Mouse (Mus musculus) heart, adult 18-20 months (tissue): ENCODE data around the gene Irak2. TPM values are rescaled to one million over a fixed set of nuclear protein-coding genes. Genes with fewer than 3 reads are reported as not detected.

ENCODE experiments used
- DNase-seq, 2 experiments: peaks; one replicate each; pipeline ENCODE4 v3.0.0; 2021 to 2022; ENCODE audit warnings: mixed read lengths in 1 of 2
- total RNA-seq, 2 experiments: library from RNA; stranded (reverse); gene quantifications; 2 replicates each; pipeline ENCODE4 v1.2.3; 2021

Irak2 gene
- total RNA-seq, 2 experiments from 2014 or later = 14.2 to 17.8 TPM

DNA sequence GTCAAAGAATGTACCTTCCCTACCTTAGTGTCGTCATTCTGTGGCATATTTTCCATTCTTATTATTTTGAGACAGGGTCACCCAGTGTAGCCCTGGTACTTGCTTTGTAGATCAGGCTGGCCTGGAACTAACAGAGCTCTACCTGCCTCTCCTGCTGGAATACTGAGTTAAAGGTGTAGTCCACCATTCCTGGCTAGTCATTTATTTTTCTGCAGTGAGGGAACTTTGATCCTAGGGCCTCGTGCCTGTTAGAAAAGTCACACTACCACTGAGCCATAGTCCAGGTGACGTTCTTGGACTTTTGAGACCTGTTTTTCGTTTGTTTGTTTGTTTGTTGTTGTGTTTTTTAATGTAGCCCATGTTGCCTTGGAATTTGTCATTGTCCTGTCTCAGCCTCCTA lies 934 bp downstream of the Irak2 start:
- DNase-seq = no peak

DNA sequence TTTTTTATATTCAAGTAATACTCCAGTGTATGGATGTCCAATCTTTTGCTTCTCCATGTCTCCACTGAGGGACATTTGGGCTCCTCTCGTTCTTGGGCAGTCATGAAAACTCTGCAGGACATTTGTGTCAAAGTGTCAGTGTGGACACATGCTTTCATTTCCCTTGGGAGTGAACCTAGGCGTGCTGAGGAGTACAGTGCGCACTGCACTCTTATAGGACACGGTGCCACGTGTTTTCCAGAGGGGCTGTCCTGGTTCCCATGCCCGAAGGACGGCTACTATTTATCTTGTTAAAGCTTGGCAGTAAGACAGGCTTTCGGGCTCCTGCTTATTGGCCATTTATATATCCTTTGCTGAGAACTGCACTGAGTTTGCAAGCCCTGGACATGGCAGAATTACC lies 4.3 kb downstream of the Irak2 start:
- DNase-seq = no peak

DNA sequence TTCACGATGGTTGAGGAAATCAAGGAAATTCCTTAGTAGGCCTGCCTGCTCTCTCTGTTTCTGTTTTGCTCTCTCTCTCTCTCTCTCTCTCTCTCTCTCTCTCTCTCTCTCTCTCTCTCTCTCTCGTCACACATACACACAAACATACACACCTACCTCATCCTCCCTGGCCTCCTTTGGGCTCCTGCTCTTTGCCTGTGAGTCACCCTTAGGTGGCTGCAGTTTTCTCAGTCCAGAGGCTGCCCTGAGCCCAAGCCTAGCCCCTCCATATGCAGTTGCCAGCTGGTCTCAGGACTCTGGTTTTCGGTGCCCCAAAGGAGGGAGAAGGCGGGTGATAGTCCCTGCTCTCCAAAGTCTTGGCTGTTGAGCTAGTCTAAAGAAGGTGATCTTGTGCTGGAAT lies 4.8 kb downstream of the Irak2 start:
- DNase-seq = no peak

DNA sequence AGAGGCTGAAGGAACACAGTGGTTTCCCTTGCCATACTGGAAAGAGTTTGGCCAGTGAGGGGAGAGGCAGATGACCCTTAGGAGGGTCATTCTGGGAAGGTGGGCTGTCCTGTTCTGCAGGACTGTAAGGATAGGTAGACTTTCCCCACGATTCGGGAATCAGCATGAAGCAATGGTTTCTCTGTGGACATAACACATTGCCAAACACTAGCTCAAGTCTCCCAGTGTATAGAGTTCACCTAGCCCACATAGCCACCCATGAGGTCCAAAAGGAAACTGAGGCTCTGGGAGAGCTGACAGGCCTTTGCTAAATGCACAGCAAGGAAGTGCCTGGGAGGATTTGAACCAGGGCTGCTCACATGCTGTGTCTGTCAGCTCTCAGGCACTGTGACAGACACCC lies 5.7 kb downstream of the Irak2 start:
- DNase-seq = no peak

DNA sequence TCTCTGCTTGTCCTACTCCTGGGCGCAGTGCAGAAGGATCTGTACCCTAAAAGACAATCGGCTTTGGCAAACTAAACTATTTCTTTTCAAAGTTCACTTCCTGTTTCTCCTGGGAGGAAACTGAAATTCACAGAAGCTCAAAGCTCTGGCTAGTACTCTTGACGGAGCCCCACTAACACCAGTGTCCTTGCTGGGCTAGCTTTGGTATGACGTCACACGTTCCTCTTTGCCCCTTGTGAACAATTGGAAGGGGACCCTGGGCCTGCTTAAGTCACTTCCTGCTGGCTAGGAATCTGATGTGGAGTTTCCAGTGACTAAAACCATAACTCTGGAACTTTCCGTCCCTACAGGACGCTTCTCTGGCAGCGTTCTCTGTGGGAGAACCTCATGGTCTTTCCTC lies 6.5 kb downstream of the Irak2 start:
- peak; percentile 79 to 94 for DNase-seq

DNA sequence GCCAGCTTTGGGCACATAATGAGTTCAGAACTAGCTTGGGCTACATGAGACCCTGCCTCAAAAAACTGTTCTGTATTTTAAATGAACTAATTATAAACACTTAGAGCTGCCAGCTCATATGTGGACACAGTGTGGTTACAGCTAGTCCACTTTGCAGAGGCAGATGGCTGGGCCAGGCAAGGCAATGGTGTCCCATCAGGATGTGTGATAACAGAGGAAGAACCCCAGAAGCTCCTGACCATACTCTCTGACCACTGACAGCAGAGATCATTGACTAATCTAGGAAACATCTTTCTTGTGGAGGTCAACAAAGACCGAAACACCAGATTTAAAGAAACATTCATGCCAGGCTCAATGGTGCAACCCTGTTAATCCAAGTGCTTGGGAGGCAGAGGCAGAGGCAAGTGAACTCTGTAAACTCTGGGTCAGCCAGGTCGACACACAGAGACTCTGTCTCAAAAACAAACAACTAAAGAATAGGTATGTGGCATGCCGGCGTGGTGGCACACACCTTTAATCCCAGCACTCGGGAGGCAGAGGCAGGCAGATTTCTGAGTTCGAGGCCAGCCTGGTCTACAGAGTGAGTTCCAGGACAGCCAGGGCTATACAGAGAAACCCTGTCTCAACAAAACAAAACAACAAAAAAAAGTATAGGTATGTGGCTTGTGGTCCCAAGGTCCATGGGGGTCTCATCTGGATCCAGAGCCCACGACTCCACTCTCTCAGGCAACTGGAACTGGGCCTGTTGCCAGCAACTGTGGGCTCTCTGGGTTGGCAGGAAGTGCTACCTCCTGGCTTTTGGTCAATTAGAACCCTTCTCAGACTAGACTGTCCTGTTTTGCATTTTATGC lies 11.3 kb downstream of the Irak2 start:
- DNase-seq = no peak

DNA sequence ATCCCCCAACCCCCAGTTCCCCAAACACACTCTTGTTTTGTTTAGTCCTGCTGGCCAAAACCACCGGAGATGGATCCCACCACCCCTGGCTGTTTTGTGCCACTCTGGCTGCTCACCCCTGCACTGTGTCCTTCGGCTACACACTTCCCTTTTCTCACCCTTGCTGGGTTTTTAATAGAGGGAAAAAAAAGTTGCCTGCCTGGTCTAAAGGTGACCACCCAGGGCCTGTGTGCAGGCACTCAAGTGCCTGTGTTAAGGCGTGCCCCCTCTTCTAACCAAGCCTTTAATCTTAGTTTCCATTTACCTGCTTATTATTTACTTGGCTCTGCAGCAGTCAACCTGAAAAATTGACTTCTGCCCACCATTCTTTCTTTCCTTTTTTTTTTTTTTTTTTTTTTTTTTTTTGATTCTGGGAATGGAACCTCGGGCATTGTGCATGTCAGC lies 12.0 kb downstream of the Irak2 start:
- no peak for DNase-seq

DNA sequence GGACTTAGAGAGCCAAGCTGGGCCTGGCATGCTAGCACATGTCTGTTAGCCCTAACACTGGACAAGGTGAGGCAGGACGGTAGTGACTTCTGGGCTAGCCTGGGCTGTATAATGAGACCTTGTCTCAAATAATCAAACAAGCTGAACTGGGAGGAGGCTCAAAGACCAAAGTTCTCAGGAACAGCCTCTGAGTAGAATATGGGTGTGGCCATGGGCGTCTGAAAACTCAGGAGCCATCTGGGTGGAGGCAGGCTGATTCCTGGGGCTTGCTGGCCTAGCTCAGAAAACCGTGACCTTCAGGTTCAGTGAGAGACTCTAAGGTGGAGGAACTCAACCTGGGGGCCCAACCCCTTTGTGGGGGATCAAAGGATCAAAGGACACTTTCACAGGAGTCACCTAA lies 13.4 kb downstream of the Irak2 start:
- no peak for DNase-seq

DNA sequence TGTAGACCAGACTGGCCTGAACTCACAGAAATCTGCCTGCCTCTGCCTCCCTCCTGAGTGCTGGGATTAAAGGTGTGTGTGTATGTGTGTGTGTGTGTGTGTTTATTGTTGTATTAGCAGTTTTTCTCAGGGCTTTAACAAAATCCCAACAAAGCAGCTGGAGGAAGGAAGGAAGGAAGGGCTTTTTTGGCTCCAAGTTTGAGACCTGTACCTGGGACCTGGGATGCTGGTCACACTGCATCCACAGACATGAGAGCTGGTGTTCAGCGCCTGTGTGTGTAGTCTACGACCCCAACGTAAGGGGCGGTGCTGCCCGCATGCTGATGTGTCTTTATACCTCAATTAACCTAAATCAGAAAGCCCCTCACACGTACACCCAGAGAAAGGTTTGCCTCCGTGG lies 15.3 kb downstream of the Irak2 start:
- no peak for DNase-seq

DNA sequence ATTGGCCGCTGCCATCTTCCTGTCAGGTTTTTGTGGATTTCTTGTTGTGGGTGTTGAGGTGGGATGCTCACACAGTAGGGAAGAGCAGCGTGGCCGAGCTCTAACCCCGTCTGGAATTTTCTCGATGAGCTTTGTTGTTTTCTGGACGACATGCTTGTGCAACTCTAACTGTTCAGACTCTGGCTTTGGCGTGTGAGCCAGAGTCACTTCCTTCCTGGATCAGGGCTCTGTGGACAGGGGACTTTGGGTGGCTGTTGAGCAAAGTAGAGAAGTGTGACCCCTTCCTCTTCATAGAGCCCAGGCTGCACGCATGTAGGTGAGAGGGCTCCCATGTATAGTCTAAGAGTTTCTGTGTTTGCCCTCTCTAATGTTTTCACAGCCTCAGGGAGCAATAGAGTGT lies 15.8 kb downstream of the Irak2 start:
- peak in 1 of 2 experiments; percentile 63 for DNase-seq

DNA sequence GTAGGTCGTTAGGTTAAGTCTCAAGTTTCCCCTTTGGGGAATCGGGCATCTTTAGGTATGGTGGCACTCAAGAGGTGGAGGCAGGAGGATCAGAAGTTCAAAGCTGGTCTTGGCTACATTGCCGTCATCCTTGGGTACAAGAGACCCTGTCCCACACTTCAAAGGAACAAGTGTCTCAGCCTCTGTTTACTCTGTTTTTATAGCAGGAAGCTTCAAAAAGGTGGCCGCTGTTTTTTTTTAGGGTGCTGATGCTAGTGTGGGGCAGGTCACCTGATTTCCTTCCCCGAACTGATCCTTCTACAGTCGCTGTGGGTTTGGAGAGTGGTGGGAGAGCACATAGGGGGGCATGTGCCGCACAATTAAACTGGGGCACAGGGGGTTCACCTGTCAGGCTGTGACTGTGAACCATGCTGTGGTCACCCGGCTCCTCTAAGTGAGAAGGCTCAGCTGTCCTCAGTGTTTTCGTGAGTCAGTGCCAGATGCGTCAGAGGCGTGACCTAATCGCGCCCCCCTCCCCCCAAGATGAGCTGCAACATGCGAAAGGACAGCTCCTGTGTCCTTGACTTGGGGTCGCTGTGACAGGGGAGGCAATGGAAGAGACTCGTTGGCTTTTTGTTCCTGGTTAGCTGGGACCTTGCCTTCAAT lies 16.6 kb downstream of the Irak2 start:
- DNase-seq = no peak

DNA sequence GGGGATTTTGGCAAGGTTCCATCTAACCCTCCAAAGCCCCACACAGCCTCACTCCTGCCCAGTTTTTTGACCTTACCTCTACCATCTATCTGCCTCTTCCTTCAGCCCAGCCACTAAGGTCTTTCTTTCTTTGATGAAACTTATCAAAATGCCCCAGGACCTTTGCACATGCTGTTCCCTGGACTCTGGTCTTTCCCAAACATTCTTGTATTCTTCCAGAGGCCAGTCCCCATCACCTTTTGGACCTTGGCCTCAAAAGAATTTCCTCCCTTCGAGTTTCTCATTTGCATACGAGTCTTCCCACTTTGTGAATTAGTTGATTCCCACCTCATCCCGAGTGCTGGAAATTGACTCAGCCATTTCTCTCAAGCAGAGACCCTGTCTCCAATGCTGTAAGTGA lies 17.2 kb downstream of the Irak2 start:
- no peak for DNase-seq

DNA sequence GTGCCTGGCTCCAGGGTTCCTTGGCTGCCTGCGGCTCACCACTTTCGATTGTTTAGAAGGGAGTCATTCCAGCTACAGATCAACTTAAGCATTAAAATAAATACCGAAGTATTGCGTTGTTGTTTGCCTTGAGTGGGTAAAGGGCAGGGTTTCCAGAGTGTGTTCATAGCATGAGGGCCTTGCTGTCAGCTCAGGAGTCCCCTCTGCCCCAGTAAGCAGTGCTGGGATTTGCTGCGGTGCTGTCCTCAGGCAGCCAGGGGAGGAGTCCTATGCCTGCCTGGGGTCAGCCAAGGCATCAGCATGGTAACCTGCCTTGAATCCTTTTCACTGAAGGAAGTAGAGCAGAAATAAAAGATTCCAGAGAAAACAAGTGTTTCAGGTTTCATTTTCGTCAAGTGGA lies 18.6 kb downstream of the Irak2 start:
- DNase-seq = no peak

DNA sequence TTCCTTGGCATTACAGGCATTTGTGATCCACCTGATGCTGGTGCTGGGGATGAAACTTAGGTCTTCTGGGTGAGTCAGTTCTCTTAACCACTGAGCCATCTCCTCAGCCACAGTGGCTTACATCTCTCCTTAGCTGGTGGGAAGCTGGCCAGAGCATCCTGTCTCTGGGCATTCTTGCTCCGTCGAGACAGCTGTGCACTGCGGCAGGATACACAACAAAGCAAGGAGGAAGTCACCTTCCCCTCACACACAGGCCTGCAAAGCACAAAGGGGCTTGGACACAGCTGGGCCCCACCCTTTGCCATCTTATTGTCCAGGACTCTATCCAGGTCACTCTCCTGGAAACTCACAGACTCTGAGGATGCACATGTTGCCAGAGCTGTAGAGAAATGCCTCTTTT lies 20.0 kb downstream of the Irak2 start:
- peak in 1 of 2 experiments; percentile 68 for DNase-seq

DNA sequence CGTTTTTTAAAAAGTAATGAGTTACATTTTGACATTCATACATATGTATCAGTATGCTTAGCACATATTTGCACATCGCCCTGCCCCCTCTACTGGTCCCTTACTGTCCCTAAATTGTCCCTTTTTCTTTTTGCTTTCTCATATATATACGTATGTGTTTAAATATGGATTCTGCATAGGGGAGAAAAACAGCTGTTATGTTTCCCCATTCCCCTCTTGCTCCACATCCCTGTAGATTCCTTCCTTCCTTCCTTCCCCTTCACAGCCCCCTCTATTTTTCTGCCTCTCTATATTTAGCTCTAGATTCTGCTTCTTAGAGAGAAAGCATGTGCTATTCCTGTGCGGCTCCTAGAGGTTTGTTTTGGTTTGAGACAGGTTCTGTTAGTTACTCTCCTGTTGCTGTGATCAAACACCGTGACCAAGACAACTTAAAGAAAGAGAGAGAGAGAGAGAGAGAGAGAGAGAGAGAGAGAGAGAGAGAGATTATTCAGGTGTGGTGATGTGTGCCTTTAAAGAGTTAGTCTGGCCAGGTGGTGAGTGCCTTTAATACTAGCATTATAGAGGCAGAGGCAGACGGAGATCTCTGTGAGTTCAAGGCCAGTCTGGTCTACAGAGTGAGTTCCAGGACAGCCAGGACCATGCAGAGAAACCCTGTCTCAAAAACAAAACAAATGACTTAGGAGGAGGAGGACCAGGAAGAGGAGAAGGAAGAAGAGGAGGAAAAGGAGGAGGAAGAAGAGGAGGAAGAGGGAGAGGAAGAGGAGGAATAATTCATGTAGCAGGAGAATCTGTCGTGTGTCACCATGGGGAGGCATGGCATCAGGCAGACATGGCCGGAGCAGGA lies 21.6 kb downstream of the Irak2 start:
- no peak for DNase-seq

DNA sequence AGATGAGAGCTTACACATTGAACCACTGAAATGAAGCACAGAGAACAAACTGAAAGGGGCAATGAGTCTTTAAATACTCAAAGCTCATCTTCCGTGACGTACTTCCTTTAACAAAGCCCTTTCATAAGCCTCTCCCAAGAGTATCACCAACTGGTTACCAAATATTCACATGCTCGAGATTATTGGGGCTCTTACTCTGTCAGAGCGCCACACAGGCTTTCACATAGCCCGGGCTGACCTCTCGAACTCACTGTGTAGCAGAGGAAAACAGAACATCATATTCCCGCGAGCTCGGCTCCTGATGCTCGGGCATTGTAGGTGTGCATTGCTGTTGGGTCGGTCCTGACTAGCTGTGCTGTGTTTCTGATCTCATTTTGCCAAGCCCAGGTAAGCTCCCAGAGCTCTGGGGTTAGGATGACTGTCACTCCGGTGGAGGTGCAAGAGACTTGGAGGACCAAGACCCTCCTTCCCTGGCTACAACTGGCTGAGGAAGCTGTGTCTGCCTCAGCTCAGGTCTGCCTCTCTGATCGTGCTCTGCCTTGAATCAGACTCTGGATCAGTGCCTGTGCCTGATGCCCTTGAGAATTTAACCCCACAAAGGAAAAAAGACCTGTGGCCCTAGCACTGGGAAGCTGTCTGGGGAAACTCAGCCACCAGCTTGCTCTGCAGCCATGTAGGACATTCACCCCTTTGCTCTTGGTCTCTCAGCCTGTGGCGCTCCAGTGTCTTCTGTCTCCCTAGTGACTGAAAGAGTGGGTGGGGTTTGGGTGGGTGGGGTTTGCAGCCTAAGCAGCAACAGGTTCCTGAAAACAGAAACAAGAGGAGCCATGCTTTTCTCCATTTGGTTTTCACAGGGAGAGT lies 22.5 kb downstream of the Irak2 start:
- no peak for DNase-seq

DNA sequence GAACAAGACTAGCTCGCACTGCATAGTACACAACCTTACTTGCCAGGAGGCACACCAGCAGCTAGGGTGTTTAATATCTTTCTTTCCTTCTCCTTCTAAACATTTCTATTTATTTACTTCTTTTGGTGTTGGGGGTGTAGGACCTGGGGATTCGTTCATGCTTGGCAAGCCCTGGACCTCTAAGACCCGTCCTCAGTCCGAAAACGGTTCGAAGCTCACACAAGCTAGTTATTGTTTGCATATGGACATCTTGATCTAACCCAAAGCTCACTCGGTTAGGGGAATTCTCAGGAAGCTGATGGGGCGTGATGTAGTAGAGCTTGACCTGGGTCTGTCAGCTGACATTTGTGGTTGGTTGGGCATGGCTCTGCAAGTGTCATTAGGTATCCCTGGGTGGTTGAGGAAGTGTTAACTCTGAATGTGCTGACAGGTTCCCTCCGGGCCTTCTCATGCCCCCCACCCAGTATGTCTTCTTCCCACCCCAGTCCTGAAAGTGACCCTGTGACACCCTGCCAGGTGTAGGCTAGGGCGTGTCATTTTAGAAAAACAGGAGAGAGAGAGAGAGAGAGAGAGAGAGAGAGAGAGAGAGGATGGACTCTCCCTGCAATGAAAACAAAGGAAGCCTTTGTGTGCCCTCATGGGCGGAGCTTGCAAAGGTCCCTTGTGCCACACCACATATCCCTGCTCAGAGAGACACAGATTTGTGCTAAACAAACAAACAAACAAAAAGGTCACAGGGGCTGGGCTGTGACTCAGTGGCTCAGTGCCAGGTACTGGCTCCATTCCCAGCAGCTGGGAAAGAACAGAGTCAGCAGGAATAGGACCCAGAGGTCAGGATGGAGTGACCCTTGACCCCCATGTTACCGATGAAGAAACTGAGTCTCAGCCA lies 23.3 kb downstream of the Irak2 start:
- peak; percentile 58 to 59 for DNase-seq

DNA sequence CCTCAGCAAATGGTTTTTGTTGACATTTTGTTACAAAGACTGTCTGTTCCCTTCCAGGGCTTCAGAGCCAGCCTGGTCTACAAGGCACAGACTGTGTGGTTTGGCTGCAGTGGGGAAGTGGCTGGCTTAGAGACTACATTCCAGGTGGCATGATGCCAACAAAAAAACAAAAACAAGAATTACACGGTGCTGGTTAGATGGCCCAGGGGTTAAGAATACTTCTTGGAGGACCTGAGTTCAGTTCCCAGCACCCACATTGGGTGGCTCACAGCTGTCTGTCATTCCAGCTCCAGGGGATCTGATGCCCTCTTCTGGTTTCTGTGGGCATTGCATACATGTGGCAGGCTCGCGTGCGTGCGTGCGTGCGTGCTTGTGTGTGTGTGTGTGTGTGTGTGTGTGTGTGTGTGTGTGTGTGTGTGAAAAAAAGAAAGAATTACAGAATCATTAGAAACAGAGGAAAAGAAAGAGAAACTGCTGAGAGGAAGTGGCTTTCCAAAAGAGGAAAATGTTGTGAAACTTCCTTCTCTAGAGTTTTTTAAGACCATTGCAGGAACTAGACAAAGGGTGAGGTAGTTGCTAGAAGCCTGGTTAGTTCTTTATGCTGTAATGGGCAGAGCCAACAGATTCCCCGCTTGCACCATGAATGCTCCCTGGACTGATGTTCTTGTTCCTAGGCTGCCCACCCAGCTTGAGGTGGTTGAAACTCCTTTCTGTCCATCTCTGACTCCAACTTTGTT lies 24.9 kb downstream of the Irak2 start:
- DNase-seq = no peak

DNA sequence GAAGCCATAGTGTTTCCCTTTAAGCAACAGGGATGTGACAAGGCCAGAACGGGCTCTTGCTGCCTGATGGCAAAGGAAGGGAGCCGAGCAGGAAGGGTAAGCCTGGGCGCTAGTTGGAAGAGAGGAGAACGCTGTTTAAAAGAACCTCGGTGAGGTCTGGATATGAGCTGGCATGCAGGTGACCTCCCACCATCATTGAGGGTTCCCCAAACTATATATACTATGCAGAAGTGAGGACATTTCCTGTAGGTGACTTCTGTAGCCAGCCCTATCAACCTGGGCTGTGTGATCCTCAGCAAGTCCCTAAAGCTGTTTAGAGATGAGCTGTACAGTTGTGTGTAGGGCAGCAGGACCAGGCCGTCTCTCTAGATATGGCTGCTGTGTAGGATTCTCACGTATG lies 26.0 kb downstream of the Irak2 start:
- no peak for DNase-seq

DNA sequence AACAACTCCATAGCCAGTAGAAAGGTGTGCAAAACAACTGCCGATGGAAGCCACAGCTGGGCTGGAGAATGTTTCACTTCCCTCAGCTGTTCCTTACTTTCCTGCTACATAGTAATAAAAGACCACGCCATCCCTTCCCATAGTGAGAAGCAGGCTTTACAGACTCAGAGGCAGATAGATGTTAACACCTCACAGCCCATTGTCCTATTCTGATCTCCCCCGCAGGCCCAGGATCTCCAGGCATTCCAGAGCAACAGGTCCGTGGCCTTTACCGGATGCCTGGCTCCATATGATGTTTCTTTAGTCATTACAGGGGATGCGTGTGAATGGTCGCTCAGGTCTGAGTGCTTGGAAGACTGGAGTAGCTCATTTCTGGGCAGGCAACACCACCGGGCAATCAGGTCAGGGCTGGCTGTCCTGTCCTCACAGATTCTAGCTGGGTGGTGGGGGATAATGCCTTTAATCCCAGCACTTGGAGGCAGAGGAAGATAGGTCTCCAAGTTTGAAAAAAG lies 29.4 kb downstream of the Irak2 start:
- no peak for DNase-seq
